Mouse (Mus musculus) kidney, adult 11 months (tissue): ENCODE results near the gene Sipa1.

ENCODE experiments used
- DNase-seq: peaks from one replicate; pipeline ENCODE4 v3.0.0; 2022

The Sipa1 gene

DNA sequence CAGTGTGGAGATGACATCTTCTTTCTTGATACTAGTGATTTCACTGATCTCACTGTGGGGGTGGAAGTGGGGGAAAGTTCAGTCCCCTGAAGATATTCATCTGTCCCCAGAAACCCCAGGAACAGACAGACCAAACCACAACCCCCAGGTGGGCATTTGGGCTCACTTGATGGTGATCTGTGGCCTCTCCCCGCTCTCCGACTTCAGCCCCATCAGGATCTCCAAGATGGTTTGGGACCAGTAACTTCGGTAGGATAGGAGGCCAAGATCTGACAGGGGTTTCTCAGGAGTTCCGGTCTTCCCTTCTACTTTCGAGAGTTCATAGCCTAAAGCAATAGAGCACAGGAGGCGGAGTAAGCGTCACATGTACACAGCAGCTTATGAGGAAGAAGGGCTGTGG is 59.8 kb downstream of the Sipa1 start:
- no peak for DNase-seq

DNA sequence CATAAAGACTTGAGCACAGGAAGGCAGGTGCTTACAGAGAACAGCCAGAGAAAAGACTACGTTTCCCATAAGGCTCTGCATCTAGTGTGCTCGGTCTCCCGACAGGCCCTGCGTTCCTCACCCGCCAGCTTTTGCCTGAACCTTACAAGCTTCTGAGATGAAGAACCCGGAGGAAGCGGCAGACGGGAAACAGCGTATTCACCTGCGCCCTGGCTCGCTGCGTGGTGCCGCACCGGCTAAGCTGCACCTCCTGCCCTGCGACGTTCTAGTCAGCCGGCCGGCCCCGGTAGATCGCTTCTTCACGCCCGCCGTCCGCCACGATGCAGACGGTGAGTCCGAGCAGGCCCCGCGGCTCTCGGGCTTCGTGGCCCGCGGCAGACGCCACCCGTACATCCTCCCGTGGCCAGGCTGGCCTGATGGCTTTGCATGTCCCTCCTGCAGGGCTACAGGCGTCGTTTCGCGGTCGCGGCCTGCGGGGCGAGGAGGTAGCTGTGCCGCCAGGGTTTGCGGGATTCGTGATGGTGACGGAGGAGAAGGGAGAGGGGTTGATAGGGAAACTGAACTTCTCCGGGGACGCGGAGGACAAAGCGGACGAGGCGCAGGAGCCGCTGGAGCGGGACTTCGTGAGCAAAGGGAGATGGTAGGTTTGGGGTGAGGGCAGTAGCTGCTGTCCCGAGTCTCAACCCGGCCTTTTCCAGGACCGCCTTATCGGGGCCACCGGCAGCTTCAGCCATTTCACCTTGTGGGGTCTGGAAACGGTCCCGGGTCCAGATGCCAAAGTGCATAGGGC is 61.6 kb downstream of the Sipa1 start, which contains the start of gene Rnaseh2c:
TSS of gene Rnaseh2c (plus strand) at position 122 of the 790 bp plus-strand sequence.
- peak; percentile 70 for DNase-seq
